Mouse (Mus musculus) adrenal gland, adult 2 months (tissue): ENCODE data around the gene Nrsn2. TPM values are rescaled to one million over a fixed set of nuclear protein-coding genes. Genes with fewer than 3 reads are reported as not detected.

ENCODE experiments used
- DNase-seq: peaks from one replicate; pipeline ENCODE4 v3.0.0; 2021
- long read RNA-seq: library from polyadenylated mRNA; stranded (forward); transcript quantifications from one replicate; pipeline ENCODE4 v2.0.0, GENCODE M21; 2021
- polyA plus RNA-seq: library from polyadenylated mRNA; depleted of rRNA; stranded (reverse); fragments of >200 nt; gene quantifications from 2 replicates; pipeline ENCODE4 v1.2.3, GENCODE M21; 2012; rRNA removed
- total RNA-seq, 2 experiments: library from RNA; stranded (reverse); gene quantifications; 2 replicates each; pipeline ENCODE4 v1.2.3; 2021

Nrsn2 gene
- total RNA-seq (1 to 10 TPM; 3.9 to 5.0 TPM), polyA plus RNA-seq (7.4 and 8.4 TPM in 2 replicates)
- long read RNA-seq, partial matches to known transcripts = 0 of 2 reads
- long read RNA-seq, other reads (novel, unspliced or antisense) = 0 of 2 reads

DNA sequence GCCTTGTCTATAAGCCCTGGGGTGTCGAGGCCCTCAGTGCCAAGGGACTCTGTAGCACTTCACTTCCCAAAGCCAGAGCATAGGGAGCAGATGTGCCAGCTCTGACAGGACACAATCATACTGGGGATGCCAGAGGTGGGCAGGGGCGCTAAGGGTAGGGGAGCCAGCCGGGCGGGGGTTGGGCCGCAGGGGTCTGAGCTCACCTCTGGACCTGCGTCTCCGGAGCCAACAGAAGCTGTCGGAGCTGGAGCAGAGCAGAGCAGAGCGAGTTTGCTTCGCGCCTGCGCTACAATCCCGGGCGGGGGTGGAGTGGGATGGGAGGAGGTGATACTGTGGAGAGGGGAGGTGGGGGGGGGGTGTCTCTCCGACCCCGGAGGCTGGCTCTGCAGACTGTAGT, at the start of gene Nrsn2:
Nrsn2 (minus strand) TSS at position 294 of the 397 bp plus-strand sequence.
- DNase-seq = no peak

DNA sequence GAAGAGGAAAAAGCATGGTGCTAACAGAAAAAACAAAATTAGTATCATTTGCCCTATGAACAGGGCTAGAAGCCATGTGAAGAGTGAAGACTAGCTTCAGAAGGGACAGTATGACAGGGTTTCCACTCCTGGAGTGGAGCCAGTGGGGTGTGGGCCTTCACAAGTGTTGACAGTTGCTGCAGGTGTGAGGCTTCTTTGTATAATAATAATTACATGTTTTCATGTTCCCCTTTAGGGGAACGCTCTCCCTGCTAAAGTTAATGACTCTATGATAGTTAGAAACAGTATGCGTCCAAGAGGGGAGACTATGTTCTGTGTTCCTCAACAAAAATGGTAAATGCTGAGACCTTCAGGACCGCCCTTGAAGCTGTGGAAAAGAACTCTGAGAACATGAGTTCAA, 39.3 kb upstream of the Nrsn2 start:
- no peak for DNase-seq

DNA sequence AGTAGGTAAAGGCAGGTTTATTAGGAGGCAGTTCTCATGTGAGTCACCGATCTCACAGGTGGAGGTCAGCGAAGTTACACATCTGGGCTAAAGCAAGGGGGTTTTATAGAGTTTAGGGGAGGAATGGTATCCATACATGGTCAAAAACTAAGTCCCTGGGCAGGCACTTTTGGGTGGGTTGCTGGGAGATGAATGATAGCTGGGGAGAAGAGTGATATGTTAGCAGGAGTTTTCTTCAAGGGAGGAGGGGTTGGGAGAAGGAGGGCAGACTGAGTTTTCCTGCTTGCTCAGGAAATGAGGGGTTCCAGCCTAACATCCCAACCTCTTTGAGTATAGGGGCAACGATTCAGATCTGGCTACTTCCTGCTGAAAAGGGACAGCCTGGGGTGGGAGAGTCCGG, 38.8 kb upstream of the Nrsn2 start, which contains the start of gene 6820408C15Rik:
6820408C15Rik (plus strand) TSS at position 301 of the 400 bp plus-strand sequence.
- DNase-seq = no peak

DNA sequence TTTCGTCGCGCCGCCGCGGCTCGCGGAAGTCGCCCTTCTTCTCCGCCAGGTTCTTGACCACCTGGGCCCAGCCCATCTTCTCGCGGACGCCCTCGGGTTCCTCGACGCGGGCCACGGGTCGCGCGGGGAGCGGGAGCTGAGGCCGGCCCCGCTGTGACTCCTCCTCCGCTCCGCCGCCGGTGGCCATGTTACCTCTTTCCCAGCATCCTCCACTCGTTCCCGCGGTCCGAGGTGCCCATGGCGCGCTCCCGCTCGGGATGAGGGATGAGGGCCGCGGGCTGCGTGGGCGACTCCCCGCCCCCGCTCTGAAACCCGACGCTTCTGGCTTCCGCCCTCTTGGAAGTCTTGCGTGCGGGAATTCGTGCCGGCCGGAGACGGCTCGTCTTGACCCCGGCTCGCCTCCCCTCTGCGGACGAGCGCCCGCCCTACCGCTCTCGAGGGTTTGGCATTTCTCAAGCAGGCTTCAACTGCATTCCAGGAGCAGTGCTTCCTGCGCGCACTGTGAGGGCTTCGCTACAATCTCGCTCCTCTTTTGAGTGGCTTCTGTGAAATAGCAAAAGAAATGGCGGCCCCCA, 38.2 kb upstream of the Nrsn2 start, which contains the start of gene Zcchc3:
Zcchc3 (minus strand) TSS at position 437 of the 575 bp plus-strand sequence.
- DNase-seq = peak; percentile 93

DNA sequence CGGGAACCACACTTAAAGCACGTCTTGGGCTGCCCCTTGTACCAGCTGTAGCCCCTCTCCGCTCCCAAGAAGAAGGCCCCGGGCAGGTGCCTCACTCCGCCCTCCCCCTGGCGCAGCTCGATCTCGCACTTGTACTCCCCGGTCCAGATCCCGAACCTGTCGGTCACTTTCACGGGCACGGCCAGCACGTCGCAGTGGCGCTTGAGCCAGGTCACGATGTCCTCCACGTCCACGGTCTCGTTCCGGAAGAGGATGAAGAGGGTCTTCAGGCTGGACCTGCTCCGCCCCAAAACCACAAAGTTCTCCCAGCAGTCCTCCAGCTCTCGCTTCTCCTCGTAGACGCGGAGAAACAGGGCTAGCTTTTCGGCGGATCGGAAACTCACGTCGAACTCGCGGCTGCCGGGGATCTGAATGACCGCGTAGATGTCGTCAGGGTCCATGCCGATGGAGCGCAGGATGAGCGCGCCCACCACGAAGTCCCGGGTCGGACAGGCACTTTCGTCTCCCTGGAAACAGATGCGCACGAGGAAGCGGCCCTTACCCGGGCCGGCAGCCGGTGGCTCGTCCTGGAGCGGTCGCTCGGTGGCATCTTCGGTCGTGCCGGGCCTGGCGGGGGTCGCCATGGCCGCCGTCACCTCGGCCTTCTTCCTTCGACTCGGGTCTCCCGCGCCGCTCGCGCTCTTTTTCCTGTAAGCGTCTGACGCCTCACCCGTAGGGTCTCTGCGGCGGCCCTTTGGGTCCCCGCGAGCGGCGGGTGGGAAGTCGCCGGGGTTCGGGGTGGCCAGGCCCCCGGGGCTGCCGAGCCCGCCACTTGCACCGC, 37.5 kb upstream of the Nrsn2 start:
- no peak for DNase-seq

DNA sequence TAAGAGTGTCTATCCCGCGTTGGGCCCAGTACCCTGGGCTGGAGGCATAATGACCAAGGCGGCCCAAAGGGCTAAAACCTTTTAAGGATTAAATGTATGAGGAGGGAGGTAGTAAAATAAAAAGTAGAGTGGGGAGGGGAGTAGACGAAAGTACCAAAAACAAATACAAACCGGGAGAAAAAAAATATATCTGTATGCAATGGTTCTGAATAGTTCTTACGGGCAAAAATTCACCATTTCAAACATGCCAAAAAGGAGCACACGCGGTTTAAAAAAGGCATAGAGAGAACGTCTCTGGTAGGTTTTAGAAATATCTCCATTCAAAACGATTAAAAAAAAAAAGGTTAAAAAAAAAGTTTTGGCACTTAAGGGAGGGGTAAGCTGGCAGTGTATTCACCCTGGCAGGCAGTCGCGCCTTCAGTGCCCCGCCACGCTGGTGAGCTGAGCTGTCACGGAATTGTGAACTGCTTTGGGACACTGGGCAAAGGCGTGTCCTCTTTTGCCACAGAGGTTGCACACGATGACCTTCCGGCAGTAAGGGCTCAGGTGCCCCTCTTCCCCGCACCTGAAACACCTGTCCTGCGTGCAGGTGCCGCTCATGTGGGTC, 36.8 kb upstream of the Nrsn2 start:
- DNase-seq = peak; percentile 55

DNA sequence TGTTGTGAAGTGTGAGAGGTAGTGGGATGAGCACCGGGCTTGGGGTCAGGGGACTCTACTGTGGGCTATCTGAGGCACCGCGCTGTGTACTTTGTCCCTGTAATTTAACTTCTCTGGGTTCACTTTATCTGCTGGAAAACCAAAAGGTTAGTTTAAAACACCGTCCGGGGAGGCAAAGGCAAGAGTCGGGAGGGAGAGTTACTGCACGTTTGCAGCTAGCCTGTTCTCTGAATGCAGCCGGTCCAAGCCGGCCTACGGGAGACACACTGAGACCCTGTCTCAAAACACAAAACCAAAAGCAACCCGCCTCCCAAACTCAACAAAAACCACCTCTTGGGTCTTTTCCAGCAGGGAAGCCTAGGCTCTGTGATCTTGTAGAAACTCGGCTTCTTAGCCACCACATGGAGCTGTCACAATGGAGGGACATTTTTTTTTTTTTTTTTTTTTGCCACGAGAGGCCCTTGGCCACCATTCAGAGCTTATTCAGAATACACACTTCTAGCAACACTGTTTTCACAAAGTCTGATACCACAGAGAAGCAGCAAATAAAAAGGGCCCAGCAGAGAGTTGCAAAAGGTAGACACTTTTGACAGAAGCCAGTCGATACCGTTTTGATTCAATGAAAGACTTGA, 36.2 kb upstream of the Nrsn2 start:
- peak; percentile 21 for DNase-seq

DNA sequence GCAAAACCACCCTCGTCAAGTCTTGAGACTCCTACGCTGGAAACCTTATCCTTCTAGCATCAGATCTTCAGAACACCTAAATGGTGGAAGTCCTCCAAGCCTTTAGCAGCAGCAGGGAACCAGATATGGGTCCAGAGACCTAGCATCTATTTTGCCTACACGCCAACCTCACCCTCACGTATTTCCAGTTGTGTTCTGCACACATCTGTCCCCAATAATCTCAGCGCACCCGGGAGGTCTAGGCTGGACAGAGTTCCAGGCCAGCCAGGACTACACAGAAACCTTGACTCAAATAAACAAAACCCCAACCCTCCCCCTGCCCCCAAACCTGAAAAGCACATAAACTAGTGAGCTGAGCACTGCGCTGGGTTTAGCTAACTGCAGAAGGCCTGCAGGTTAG, 35.0 kb upstream of the Nrsn2 start:
- DNase-seq = no peak

DNA sequence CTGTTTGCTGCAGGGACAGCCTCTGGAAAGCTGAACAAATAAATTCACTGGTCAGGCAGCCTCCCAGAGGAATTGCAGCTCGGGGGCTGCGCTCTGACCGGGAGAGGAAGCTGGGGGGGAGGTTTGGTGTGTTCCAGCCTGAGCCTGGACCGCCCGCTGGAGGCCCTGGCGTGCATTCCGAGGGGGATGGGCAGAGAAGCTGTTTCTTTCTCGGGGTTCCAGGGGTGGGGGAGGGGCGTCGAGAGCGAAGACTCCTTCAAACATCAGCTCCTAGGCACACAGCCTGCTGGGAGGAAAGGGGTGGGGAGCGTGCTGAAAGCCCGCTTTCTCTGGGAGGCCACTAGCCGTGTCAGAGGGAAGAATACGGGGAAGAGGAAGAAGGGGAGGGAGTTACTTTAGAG, 34.5 kb upstream of the Nrsn2 start:
- peak; percentile 54 for DNase-seq

DNA sequence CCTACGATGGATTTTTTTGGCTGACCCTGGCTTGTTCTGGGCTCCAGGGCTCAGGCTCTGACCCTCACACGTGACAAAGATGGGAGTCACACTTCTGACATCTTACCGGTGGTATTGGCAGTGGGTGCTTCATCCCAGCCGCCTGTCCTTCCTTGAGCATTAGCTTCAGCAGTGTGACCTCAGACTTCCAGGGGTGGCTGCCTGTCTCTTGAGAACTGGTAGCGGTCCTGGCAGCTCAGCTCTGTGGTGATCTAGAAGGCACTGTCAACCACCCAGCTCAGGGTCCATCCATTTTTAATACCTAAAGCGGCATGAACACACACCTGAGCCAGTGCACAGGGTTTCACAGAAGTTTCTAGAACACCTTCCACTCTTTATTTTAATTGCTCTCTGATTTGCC, 33.3 kb upstream of the Nrsn2 start:
- peak; percentile 11 for DNase-seq

DNA sequence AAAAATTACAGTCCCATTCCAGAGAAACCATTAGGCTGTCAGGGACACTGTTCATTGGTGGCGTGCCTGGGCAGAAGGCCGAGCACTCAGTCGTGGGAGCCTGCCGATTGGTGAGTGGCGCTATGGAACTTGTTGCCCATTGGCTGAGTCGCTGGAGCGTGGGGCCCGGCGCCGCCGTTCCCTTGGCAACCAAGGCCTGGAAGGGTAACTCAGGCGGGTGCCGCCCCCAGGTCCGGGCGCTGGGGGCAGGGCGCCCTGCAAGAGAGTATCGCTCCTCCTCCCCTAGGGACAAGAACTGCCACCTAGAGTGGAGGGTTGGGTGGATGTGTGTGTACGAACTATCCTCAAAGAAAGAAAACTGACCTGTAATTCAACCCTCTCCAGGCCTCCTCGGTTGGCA, 29.7 kb upstream of the Nrsn2 start:
- DNase-seq = peak; percentile 98

DNA sequence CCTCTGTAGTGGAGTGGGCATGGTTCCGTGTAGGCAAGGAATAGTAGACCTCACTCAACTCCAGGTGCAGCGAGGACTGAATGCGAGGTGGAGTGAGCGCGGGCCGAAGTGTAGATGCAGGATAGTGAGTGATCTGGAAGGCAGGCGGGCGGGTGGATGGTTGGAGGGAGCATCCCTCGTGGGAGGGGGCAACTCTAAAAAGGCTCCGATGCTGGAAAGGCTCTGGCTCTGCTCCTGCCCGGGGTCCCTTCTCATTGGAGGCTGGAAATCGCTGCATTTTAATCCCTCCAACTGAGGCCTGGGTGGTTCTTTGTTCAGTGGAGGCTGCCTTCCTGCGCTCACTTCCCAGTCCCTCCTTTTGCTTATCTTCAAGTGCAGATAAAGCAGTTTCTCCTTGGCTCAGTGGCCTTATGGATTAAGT, 22.7 kb upstream of the Nrsn2 start:
- DNase-seq = no peak

DNA sequence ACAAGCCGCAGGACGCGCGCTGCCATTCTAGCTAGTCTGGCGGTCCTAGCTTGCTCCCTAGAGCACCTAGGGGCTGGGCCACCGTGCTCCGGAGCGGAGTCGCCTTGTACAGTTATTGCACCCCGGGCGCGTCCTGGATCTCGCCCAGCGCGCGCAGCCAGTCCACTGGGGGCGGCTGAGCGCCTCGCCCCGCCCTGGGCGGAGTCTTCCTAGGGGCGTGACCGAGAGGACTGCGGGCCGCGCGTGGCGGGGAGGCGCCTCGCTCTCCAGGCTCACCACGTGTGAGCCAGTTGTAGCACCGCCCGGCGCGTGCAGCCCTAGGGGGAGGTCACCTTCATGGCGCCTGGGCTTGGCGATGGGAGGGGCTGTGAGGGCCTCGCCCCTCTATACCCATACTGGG, 22.3 kb upstream of the Nrsn2 start:
- peak; percentile 97 for DNase-seq

DNA sequence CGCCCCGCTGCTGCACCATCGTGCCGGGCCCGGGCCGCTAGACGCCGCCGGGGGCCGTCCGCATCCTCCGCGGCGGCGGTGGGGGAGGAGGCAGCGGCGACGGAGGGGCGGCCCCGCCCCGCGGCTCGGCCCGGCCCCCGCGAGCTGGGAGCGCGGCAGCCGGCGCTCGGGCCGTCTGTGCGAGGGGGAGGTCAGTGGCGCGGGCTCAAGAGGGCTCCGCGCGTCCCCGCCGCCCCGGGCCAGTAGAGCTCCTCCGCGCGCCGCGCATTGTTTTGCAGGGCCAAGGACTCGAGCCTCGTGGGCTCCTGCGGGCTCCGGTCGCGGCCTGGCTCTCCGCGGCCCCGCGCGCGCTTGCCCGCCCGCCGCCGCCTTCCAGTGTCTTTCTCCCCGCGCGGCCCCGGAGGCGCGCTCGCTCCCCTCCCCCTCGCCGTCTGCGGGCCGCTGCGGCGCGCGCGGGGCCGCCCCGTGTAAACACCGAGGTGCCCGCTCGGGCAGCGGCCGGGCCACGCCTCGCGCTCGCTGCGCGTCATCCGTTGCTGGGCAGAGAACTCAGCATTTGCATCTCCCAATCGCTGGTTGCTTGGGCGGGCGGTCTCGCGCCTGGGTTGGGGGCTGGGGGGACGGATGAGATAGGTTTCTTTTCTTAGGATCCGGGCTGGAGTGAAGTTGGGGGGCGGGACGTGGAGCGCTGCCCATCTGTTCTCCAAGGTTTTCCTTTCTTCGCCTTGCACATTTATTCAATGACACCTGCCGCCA, 21.4 kb upstream of the Nrsn2 start, which contains the start of gene Sox12:
Sox12 (minus strand) TSS at position 384 of the 756 bp plus-strand sequence.
- DNase-seq = peak; percentile 97

DNA sequence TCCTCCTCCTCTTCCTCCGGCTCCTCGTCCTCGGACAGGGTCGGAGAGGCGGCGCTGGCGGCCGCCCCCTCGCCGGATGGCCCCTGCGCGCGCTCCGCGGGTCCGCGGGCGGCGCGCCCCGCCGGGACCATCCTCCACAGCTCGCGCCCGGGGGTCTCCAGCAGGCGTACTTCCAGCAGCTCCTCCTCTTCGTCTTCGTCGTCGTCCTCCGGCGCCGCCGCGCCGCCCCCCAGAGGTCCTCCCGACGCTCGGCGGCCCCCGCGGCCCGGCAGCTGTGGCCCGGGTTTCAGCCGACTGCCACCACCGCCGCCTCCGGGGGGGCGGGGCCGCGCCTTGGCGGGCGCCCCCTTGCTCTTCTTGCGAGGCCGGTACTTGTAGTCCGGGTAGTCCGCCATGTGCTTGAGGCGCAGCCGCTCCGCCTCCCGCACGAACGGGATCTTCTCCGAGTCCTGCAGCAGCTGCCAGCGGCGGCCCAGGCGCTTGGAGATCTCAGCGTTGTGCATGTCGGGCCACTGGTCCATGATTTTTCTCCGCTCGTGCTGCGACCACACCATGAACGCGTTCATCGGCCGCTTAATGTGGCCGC, 20.7 kb upstream of the Nrsn2 start:
- DNase-seq = peak; percentile 88

DNA sequence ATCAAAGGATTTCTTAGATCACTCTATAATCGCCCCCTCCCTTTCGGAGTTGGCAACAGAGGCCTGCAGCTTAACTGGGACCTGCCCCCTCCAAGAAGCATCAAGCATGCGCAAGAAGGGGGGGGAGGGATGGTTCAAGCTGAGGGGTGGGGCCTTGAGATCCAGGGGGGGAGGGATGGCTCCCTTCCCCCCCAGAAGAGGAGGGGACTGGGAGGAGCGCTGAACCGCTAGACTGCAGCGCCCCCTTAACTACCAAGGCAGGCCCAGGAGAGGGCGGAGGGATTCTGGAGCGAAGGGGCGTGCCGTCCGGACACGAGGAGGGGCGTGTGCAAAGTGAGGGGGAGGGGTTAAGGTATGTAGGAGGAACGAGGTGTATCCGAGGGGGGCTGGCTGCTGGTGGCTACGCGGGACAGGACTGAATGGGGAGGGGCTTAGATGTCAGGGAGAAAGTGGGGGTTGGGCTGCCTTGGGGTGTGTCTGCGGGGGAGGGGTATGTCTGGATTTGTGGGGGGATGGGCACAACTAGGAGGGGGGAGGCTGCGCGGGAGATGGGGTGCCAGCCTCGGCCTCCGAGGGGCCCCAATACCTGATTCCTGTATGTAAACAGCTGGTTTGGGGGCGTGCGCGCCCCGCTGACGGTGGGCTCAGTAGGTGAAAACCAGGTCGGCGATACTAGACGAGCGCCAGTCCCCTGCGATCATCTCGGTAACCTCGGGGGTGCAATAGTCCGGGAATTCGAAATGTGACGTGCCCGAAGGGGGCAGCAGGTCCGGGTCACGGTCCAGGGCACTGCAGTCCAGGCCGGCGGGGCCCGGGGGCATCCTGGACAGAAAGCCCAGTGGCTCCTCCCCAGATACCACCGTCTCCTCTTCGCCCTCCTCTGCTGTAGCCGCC, 19.9 kb upstream of the Nrsn2 start:
- peak; percentile 89 for DNase-seq

DNA sequence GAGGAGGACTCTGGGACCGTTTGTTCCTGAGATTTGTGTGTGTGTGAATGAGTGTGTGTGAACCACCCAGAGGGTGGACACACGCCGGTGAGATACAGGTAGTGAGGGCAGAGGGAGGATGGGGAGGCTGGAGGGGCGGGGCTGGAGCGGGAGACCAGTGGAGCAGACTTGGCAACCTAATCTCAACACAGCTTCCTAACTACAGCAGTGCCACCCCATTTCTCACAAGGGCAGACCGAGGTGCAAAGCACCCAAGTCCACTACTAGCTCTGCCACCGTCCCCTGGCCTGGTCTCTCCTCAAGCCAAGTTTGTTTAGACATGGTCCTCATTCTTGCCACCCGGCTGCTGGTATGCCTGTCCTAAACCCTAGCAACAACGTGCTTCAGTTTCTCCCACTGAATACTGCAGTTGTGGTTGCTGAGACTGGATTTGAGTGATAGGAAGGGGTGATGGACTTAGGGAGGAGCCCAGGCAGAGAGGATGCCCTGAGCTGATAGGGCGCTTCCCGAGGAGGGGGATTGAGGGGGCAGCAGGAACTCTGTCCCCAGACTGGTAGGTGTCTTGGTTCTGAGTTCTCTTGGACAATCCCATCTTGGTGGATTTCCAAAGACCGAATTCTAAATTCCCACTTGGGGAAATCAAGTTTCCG, 19.0 kb upstream of the Nrsn2 start:
- no peak for DNase-seq

DNA sequence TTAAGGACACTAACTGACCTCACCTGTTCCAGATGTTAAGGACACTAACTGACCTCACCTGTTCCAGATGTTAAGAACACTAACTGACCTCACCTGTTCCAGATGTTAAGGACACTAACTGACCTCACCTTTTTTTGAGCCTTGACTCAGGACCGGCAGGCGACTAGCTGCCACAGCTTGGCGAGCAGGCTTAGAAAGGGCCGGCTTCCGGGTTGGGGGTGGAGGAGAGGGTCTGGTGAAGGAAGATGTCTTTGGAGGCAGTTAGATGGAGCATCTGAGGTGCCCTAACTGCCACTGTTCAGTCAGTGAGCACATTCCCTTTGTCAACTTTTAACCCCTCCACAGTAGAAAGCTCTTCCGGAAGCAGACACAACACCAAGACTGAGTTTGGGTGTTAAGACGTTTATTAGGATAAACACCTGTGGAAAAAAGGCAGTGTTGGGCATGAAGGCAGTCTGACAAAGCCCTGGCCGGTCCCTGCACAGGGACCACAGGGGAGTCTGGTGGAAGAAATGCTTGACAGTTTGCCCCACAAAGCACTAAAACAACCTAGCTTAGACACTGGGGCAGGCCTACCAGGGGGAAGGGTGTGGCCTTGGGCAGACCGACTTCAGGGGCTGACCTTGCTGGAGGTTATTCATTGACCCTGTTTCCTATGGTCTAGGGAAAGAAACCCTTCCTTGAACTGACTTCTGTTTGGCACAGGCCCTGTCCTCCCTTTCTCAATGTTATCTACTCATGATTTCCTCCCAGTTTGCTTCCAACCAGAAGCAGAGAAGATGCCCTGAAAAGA, 17.0 kb upstream of the Nrsn2 start:
- peak; percentile 43 for DNase-seq

DNA sequence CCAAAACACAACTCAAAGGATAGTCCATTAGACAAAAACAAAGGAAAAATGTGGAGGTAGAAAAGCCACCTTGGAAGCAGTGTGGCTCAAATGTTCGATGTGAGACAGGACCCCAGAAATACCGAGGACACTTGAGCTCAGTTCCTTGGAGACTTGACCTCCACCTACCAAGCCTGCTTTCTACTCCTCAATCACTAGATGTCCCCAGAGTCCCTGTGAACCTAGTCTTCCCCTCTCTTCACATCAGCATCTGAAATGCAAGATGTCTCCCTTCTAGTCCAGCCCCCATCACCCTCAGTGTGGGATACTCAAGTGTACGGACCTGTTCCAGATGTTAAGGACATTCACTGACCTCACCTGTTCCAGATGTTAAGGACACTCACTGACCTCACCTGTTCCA, 16.3 kb upstream of the Nrsn2 start:
- DNase-seq = peak; percentile 58
